Mouse (Mus musculus) left cerebral cortex, postnatal 10 days (tissue): ENCODE results near the gene Slc2a9. TPM values are rescaled to one million over a fixed set of nuclear protein-coding genes. Genes with fewer than 3 reads are reported as not detected.

Source experiments
- DNase-seq, 2 experiments: peaks; one replicate each; pipeline ENCODE4 v3.0.0; 2021 to 2022; ENCODE audit warnings: low spot score in 2 of 2, mixed read lengths in 1 of 2; ENCODE audit errors: extremely low spot score in 1 of 2
- intact Hi-C: fragments of 180-260 bp; cut with DNase I; formaldehyde crosslinking; loops from one replicate; pipeline ENCODE4 v1.15.1; 2025
- total RNA-seq, 2 experiments: library from RNA; stranded (reverse); gene quantifications; 2 replicates each; pipeline ENCODE4 v1.2.3; 2021

Gene Slc2a9
- total RNA-seq, 2 experiments from 2014 or later = 1.1 to 1.2 TPM

DNA sequence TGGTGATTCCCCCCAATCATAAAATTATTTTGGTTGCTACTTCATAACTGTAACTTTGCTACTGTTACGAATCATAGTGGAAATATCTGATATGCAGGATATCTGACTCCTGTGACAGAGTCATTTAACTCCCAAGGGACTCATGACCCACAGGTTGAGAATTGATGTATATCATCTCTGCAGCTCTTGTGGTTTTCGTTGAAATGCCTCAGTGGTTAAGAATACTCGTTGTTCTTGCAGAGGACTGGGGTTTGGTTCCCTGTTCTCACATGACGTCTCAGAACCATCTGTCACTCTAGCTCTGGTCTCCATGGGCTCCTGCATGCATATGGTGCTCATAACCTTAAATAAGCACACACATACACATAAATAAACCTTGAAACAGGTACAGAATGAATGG lies 169.6 kb downstream of the Slc2a9 start:
- intact Hi-C loops = no loop called here
- DNase-seq = no peak

DNA sequence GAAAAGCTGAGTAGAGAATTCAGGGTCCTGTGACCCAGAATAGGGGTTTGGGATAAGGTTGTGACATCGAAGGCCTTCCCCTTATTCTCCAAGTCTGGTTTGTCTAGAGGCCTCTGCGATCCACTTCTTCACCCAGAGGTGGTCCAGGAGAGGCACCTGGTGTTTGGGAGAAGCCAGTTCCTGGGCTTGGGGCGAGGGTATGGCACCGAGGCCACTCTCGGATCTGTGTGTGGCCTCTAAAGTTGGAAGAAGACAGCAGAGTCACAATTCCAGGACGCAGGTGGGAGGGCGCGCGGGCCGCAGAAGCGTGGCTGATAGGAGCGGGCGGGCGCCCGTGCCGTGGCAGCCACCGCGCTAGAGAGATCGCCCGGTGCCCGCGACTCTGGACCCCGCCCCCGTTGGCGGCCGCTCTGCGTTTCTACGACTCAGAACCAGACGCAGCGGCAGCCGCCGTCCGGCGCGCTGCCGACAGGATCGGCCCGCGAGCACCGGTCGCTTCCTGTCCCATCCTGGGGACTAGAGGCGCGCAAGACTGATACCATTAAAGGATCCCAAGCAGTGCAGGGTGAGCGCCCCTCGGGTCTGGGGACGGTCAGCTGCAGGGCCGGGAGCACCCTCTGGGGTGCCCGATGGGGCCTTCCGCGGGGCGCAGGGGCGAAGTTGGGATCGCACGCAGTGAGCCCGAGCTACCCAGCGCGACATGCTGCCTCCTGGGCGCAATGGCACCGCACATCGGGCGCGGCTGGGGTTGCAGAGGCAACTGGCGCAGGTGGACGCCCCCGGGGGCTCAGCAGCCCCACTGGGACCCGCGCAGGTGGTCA lies 183.8 kb downstream of the Slc2a9 start, which contains the start of gene Drd5:
Drd5 (plus strand) TSS at position 402 of the 821 bp plus-strand sequence.
- intact Hi-C loops = no loop called here
- DNase-seq = peak in 1 of 2 experiments; percentile 32

DNA sequence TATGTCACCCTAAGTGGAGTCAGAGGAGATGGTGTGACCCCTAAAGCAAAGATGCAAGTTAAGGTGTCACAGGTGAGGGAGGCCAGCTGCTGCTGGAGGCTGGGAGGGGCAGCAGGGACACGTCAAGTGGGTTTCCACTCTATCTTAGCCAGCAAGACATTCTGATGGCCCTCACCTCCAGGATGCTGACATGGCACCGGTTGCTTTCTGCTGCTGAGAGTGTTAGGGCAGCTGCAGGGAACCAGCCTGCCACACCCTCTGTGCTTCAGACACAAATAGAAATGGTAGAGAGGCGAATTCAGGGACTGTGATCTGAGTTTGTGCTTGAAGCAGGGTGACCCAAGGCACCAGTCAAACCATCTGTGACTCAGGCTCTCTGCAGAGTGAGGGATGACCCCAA lies 193.1 kb downstream of the Slc2a9 start:
- no peak for DNase-seq
- intact Hi-C loops = loop anchor here (5.0 kb wide), 3 partner anchors 173 to 313 kb away; no protein-coding TSS in a partner anchor

DNA sequence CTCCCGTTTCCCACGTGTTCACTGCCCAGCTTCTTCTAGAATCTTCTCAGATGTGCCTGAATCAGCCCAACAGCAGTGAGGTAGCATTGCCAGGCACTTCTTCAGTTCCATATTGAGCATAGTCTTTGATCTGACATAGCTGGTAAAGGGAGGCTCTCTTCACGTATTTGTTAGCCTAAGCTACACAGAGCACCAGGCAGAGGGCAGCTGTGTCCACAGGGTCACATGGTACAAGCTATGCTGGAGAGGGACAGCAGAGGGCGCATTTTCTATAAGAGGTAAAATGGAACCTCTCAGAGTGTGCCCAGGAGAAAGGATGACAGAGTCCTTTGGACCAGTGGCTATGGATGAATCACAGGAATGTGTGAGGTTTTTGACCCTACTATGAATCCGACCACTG lies 194.1 kb downstream of the Slc2a9 start:
- DNase-seq = peak in 1 of 2 experiments; percentile 62
- intact Hi-C loops = loop anchor here (5.0 kb wide), 3 partner anchors 173 to 313 kb away; no protein-coding TSS in a partner anchor

DNA sequence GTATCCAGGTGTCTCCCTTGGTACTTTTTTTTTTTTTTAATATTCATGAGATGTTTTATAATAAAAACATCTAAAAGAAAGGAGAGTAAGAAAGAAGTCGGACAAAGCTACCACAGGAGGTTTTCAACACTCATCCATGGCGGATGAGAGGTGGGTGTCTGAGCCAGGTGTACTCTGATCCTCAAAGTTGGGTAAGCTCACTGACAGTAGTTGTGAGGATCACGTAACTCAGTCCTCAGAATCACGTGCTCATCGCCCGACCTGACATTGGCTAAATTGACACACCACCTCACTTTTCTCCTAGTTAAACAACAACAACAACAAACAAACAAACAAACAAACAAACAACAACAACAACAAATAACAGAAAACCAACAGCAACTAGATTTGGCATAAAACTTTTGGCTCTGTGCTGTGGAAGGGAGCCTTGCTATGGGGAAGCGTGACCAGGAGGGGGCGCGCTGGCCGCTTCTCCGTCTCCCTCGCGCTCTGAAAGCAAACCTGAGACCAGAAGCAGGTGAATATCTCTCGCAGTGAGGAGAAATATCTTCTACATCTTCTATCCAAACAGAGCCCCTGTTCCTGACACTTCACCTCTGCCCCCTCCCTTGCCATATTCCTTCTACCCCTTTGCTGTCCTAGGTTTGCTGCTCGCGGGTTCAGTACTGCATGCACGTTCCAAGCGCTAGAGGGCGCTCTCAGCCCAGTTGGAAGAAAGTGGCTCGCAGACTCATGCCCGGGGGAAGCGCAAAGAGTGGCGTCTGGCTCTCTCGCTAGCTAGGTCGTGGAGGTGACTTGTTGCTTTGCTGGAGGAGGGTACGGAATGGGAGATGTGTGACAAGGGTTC lies 195.5 kb downstream of the Slc2a9 start:
- intact Hi-C loops = loop anchor here (2.0 to 5.0 kb wide), 4 partner anchors 163 to 315 kb away; no protein-coding TSS in a partner anchor
- DNase-seq = peak; percentile 85 to 90

DNA sequence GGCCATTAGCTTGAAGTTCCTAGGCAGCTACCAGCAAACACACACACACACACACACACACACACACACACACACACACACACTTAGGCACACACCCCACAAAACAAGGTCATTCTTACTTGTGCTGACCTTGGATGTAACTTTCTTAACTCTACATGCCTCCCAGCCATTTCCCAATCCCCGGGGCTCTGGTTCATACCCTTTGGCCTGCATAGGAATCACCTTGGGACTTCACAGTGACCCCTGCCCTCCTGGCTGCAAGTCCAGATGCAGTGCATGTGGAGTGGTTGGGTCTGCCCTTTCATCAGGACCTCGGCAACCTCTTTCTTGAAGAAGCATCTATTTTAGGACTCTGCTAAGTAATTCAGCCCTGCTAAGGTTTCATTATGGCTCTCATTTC lies 197.7 kb downstream of the Slc2a9 start:
- intact Hi-C loops = loop anchor here (5.0 kb wide), 3 partner anchors 177 to 317 kb away; no protein-coding TSS in a partner anchor
- no peak for DNase-seq

DNA sequence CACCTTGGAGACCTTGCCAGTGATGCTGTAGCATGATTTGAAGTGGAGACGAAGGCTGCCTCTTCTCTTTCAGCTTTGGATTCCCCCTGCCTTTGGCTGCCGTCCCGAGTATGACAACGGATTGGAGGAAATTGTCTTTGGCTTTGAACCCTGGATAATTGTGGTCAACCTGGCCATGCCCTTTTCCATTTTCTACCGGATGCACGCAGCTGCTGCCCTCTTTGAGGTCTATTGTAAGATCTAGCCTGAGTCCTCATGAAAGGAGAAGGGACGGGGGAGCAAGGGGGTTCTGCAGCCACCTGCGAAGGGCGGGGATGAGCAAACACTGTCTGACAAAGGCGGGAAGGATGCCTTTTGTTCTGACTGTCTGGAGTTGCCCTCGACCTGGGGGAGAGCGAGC lies 200.3 kb downstream of the Slc2a9 start:
- DNase-seq = no peak
- intact Hi-C loops = no loop called here

DNA sequence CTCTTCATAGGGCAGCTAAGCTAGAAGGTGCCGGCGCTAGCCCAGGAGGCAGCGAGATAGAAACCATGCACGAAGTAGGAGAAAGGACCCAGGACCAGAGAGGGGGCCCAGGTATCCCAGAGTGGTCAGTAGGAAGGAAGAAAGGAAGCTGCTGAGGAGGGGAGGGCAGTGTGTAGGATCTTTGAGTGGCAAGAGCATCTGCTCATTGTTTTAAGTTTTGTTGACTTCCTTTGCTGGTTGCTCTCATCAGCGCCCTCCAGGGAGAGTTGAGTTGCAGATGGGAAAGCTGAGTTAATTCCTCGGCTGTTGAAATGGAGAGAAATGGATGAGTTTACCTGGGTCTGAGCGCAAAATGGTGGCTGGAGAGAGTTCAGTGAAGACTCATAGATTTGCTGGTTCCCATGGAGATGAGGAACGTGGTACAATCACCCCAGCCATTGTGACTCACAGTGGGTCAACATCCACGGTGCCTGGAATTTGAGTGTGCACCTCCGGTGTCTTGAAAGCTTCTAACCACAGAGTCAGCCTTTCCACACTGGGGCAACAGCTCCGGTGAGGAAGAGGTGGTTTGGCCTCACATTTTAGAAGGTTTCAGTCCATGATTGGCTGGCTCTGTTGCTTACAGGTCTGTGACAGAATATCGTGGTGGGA lies 201.1 kb downstream of the Slc2a9 start:
- intact Hi-C loops = no loop called here
- no peak for DNase-seq

Other genes starting within 250 kb of the Slc2a9 start
- 10 to 100 TPM; 39.1 to 40.4 TPM for gene Tmem128, start 243.0 kb downstream of the Slc2a9 start, total RNA-seq
- not detected for gene Otop1, start 227.2 kb downstream of the Slc2a9 start, total RNA-seq
- 1 to 10 TPM; 1.8 to 1.9 TPM for gene Drd5, start 183.8 kb downstream of the Slc2a9 start, total RNA-seq
- 100 to 1,000 TPM; 215 to 224 TPM for gene Wdr1, start 60.1 kb upstream of the Slc2a9 start, total RNA-seq
- 10 to 100 TPM; 19.4 to 26.1 TPM for gene Zfp518b, start 181.7 kb upstream of the Slc2a9 start, total RNA-seq